Comparison of ENCODE assay signal across 12 mouse cellular contexts in the genomic region with DNA sequence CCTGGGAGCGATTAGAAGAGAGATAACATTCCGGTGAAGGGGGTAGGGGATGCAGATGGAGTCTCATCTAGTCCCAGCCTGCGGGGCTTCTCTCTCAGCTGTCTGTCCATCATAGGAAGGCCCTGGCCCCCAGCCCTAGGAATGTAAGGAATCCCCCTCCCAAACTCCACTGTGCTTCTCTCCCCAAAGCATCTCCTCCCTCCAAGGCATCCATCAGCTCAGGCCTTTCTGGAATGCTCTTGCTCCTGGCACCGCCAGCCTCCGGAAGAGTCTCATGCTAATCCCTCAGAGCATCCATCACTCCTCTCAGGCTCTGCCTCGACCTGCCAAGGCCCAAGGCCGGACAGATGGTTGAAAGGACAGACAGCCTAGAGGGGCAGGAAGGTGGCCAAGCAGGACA.
A peak's percentile ranks its signal among the peaks of the same experiment; 100 is the strongest.
DNase-seq lines count a peak whose midpoint lies in the region; ATAC-seq and TF ChIP-seq lines count a peak whose summit lies in the region.
"Had no signal": no experiment of that assay in that cellular context is flagged by ENCODE, and none has a peak within 500 bp of the region (broad histone marks: within the 10 kb centered on the region; RNA-seq: fewer than 3 reads in every experiment).

No protein-coding gene starts in this region.

- H3K27me3 ChIP-seq in kidney, adult 2 months (replicated peaks; ENCODE audit: control insufficient read depth, insufficient read depth, low read length): no peaks in the 10 kb centered on the region
- no peaks in the 10 kb centered on the region for H3K27me3 ChIP-seq in intestine, embryonic 15.5 days (replicated peaks)

- no peak for TF ChIP-seq POLR2A in kidney, adult 2 months (IDR thresholded peaks at IDR 0.05; ENCODE audit: low read depth, low read length)

- no peak overlapping the region for H3K27ac ChIP-seq in kidney, adult 2 months (ENCODE audit: insufficient read depth, low read depth, low read length)
- no peak overlapping the region for H3K27ac ChIP-seq in intestine, embryonic 15.5 days
- H3K27ac ChIP-seq: hindbrain, postnatal 0 days; left cerebral cortex, adult 2 months had no signal

- ATAC-seq in intestine, embryonic 15.5 days: peak; percentile 45; the same call in 1 of the 2 replicates
- ATAC-seq: hindbrain, postnatal 0 days had no signal

- H3K4me2 ChIP-seq in intestine, embryonic 15.5 days (replicated peaks): no peak overlapping the region

- TF ChIP-seq CTCF in kidney, adult 2 months (conservative IDR thresholded peaks at IDR 0.05; ENCODE audit: insufficient read depth, insufficient read length, low read depth, low read length): no peak

- no peaks in the 10 kb centered on the region for H3K9me3 ChIP-seq in intestine, embryonic 15.5 days

- peak; percentile 31 for DNase-seq in kidney, adult 2 months
- DNase-seq in kidney, adult 8-10 months: no peak
- DNase-seq in retina, postnatal 1 day: peak; percentile 17
- no peak for DNase-seq in retina, embryonic 14.5 days (ENCODE audit: low spot score)
- no peak for DNase-seq in right cerebral cortex, postnatal 4 days
- DNase-seq in thymus, postnatal 14 days: no peak
- DNase-seq: cerebellum, adult 11 months; right cerebral cortex, postnatal 25 days; thymus, adult 2 months had no signal

- no peak overlapping the region for H3K4me3 ChIP-seq in kidney, adult 2 months (ENCODE audit: insufficient read depth, low read depth, low read length)
- H3K4me3 ChIP-seq in intestine, embryonic 15.5 days (replicated peaks): no peak overlapping the region
- H3K4me3 ChIP-seq: left cerebral cortex, adult 2 months had no signal

- H3K9ac ChIP-seq in intestine, embryonic 15.5 days: no peak overlapping the region

- H3K4me1 ChIP-seq in kidney, adult 2 months (ENCODE audit: control insufficient read depth, insufficient read depth, low read length): no peaks in the 10 kb centered on the region
- peaks cover 9% of the 10 kb centered on the region; the same call in 1 of the 2 replicates for H3K4me1 ChIP-seq in intestine, embryonic 15.5 days (replicated peaks)

- 61% methylated on average over 7 of the region's 7 CpGs for WGBS in kidney, adult 2 months
- 26% methylated on average over 7 of the region's 7 CpGs for WGBS in intestine, embryonic 15.5 days

- H3K36me3 ChIP-seq in kidney, adult 2 months (ENCODE audit: control insufficient read depth, insufficient read depth, low read length): no peaks in the 10 kb centered on the region
- H3K36me3 ChIP-seq in intestine, embryonic 15.5 days: no peaks in the 10 kb centered on the region

Comparison
In these comparisons a context has a peak if more than half of its experiments do, and no peak if none do; other contexts are left out.
1. DNase-seq: peak in kidney, adult 2 months (single experiment) and retina, postnatal 1 day (single experiment); none in kidney, adult 8-10 months (0 of 2), retina, embryonic 14.5 days (single experiment), right cerebral cortex, postnatal 4 days (single experiment) and thymus, postnatal 14 days (single experiment).